Mouse (Mus musculus): ENCODE results near the gene Rhou.

Gene Rhou

GRCm38 (mm10) chr8:123670766-123671165 is 17.0 kb downstream of the Rhou start:
- CTCF ChIA-PET, result no interaction called here
- POLR2A ChIA-PET, result interaction anchor here in 3 of 4 experiments (0.9 to 1.9 kb wide), 6 partner anchors 9 to 102 kb away, joined by 3 to 9 read pairs (median 3); partner anchors contain the start of gene Rhou (in 1 of the 3)

- ChIA-PET CTCF (interaction anchor here in 1 of 4 experiments (0.9 kb wide), 1 partner anchor 11 kb away, joined by 3 read pairs; no protein-coding TSS in a partner anchor), POLR2A (interaction anchor here (0.5 to 1.9 kb wide), 9 partner anchors 9 to 102 kb away, joined by 3 to 9 read pairs (median 3); partner anchors contain the start of gene Rhou (in 1 of the 4))
Measured at GRCm38 (mm10) chr8:123671454-123671853, 17.7 kb downstream of the Rhou start.

- ChIA-PET POLR2A (no interaction called here), CTCF (interaction anchor here in 2 of 4 experiments (0.9 to 1.4 kb wide), 2 partner anchors 19 kb away, joined by 3 to 4 read pairs; partner anchors contain the start of gene Rhou (in 2 of the 2))
Measured at GRCm38 (mm10) chr8:123672648-123673047, 18.9 kb downstream of the Rhou start.

GRCm38 (mm10) chr8:123675611-123676010 is 21.9 kb downstream of the Rhou start:
- ChIA-PET CTCF (interaction anchor here in 2 of 4 experiments (0.6 to 0.9 kb wide), 3 partner anchors 32 to 718 kb away, joined by 3 to 4 read pairs (median 3); no protein-coding TSS in a partner anchor), POLR2A (interaction anchor here in 2 of 4 experiments (1.1 to 1.4 kb wide), 3 partner anchors 17 to 65 kb away, joined by 3 to 5 read pairs (median 4); no protein-coding TSS in a partner anchor)

- ChIA-PET CTCF (interaction anchor here in 1 of 4 experiments (1.8 kb wide), 1 partner anchor 26 kb away, joined by 7 read pairs; no protein-coding TSS in a partner anchor), POLR2A (no interaction called here)
Measured at GRCm38 (mm10) chr8:123678390-123678789, 24.7 kb downstream of the Rhou start.

- CTCF ChIA-PET, result interaction anchor here in 3 of 4 experiments (0.6 to 1.9 kb wide), 18 partner anchors 11 to 107 kb away, joined by 3 to 10 read pairs (median 3); partner anchors contain the start of gene Rhou (in 2 of the 3)
- POLR2A ChIA-PET, result interaction anchor here in 3 of 4 experiments (0.6 to 3.5 kb wide), 30 partner anchors 11 to 1602 kb away, joined by 3 to 14 read pairs (median 4); partner anchors contain the start of gene Rhou (in 1 of the 3)
Measured at GRCm38 (mm10) chr8:123682073-123682761, 28.5 kb downstream of the Rhou start.

GRCm38 (mm10) chr8:123683321-123683720 is 29.6 kb downstream of the Rhou start:
- CTCF ChIA-PET, result interaction anchor here in 3 of 4 experiments (0.6 to 1.8 kb wide), 10 partner anchors 12 to 101 kb away, joined by 3 to 8 read pairs (median 4); partner anchors contain the start of gene Rhou (in 1 of the 3)

GRCm38 (mm10) chr8:123684806-123685205 is 31.1 kb downstream of the Rhou start:
- ChIA-PET CTCF (no interaction called here), POLR2A (no interaction called here)

More at GRCm38 (mm10) chr8:123683321-123683720, 29.6 kb downstream of the Rhou start:
- POLR2A ChIA-PET, result interaction anchor here in 2 of 4 experiments (0.6 to 3.5 kb wide), 7 partner anchors 10 to 297 kb away, joined by 3 to 14 read pairs (median 7); no protein-coding TSS in a partner anchor

GRCm38 (mm10) chr8:123685477-123685876 is 31.7 kb downstream of the Rhou start:
- CTCF ChIA-PET, result no interaction called here
- POLR2A ChIA-PET, result no interaction called here

- ChIA-PET POLR2A (interaction anchor here in 2 of 4 experiments (0.8 to 1.3 kb wide), 3 partner anchors 13 to 27 kb away, joined by 3 read pairs; no protein-coding TSS in a partner anchor), CTCF (interaction anchor here in 2 of 4 experiments (0.6 to 1.6 kb wide), 6 partner anchors 13 to 148 kb away, joined by 3 to 5 read pairs (median 3); partner anchors contain the start of gene Rhou (in 2 of the 2))
Measured at GRCm38 (mm10) chr8:123687826-123688225, 34.1 kb downstream of the Rhou start.

- POLR2A ChIA-PET, result interaction anchor here in 1 of 4 experiments (0.5 kb wide), 1 partner anchor 939 kb away, joined by 4 read pairs; no protein-coding TSS in a partner anchor
- CTCF ChIA-PET, result interaction anchor here in 1 of 4 experiments (0.5 kb wide), 1 partner anchor 758 kb away, joined by 6 read pairs; no protein-coding TSS in a partner anchor
Measured at GRCm38 (mm10) chr8:123692165-123692962, 38.6 kb downstream of the Rhou start.

- ChIA-PET CTCF (interaction anchor here in 3 of 4 experiments (0.6 to 0.8 kb wide), 3 partner anchors 68 to 1115 kb away, joined by 3 to 4 read pairs (median 4); no protein-coding TSS in a partner anchor), POLR2A (interaction anchor here in 1 of 4 experiments (1.3 to 2.3 kb wide), 2 partner anchors 13 to 24 kb away, joined by 3 to 7 read pairs; no protein-coding TSS in a partner anchor)
Measured at GRCm38 (mm10) chr8:123696167-123696566, 42.4 kb downstream of the Rhou start.

GRCm38 (mm10) chr8:123697329-123697728 is 43.6 kb downstream of the Rhou start:
- ChIA-PET POLR2A (interaction anchor here in 1 of 4 experiments (0.6 kb wide), 1 partner anchor 46 kb away, joined by 3 read pairs; no protein-coding TSS in a partner anchor), CTCF (no interaction called here)

- ChIA-PET POLR2A (interaction anchor here in 2 of 4 experiments (0.7 to 1.5 kb wide), 4 partner anchors 13 to 21 kb away, joined by 3 read pairs; no protein-coding TSS in a partner anchor), CTCF (interaction anchor here in 3 of 4 experiments (0.6 to 1.1 kb wide), 4 partner anchors 12 to 265 kb away, joined by 3 to 4 read pairs (median 3); no protein-coding TSS in a partner anchor)
Measured at GRCm38 (mm10) chr8:123700399-123701070, 46.8 kb downstream of the Rhou start.

GRCm38 (mm10) chr8:123701952-123702587 is 48.3 kb downstream of the Rhou start:
- ChIA-PET CTCF (interaction anchor here in 2 of 4 experiments (0.6 to 1.1 kb wide), 2 partner anchors 67 to 245 kb away, joined by 3 read pairs; no protein-coding TSS in a partner anchor), POLR2A (interaction anchor here in 3 of 4 experiments (0.7 to 1.6 kb wide), 5 partner anchors 8 to 60 kb away, joined by 3 read pairs; no protein-coding TSS in a partner anchor)

GRCm38 (mm10) chr8:123705376-123705775 is 51.6 kb downstream of the Rhou start:
- ChIA-PET POLR2A (no interaction called here), CTCF (no interaction called here)

- ChIA-PET POLR2A (interaction anchor here in 3 of 4 experiments (0.7 to 1.6 kb wide), 5 partner anchors 9 to 1191 kb away, joined by 3 to 4 read pairs (median 3); no protein-coding TSS in a partner anchor), CTCF (interaction anchor here in 2 of 4 experiments (0.7 to 0.8 kb wide), 2 partner anchors 77 to 1068 kb away, joined by 3 to 6 read pairs; no protein-coding TSS in a partner anchor)
Measured at GRCm38 (mm10) chr8:123707137-123707536, 53.4 kb downstream of the Rhou start.
